18 mouse cellular contexts compared by ENCODE assay signal in genomic region chr17:27293586-27294207, GRCm38 (mm10).
DNase-seq lines count a peak whose midpoint lies in the region; ATAC-seq and TF ChIP-seq lines count a peak whose summit lies in the region.
"Had no signal": no experiment of that assay in that cellular context is flagged by ENCODE, and none has a peak within 500 bp of the region (broad histone marks: within the 10 kb centered on the region; RNA-seq: fewer than 3 reads in every experiment).

No protein-coding gene starts in this region.

- H3K27me3 ChIP-seq in hindbrain, embryonic 10.5 days (ENCODE audit: insufficient read depth, poor library complexity, severe bottlenecking), result no peaks in the 10 kb centered on the region
- H3K27me3 ChIP-seq in hindbrain, embryonic 16.5 days (replicated peaks; ENCODE audit: control insufficient read depth, insufficient read depth, low read length), result no peaks in the 10 kb centered on the region; the same call in 1 of the 2 replicates
- H3K27me3 ChIP-seq in midbrain, embryonic 11.5 days (ENCODE audit: control insufficient read depth, insufficient read depth, low read length), result no peaks in the 10 kb centered on the region
- H3K27me3 ChIP-seq in midbrain, embryonic 13.5 days, result no peaks in the 10 kb centered on the region
- peaks cover 19% of the 10 kb centered on the region; the same call in 1 of the 2 replicates for H3K27me3 ChIP-seq in E14TG2a.4 (ENCODE audit: insufficient read depth, low read length)
- H3K27me3 ChIP-seq in G1E (ENCODE audit: insufficient read depth, low read length), result no peaks in the 10 kb centered on the region; the same call in 1 of the 2 replicates
- H3K27me3 ChIP-seq: neural tube, embryonic 12.5 days had no signal

- no peak for TF ChIP-seq POLR2A in lung, adult 2 months (IDR thresholded peaks at IDR 0.05; ENCODE audit: borderline replicate concordance, extremely low read depth, low read depth, low read length)

- ATAC-seq in hindbrain, embryonic 16.5 days, result no peak
- ATAC-seq in midbrain, embryonic 11.5 days (ENCODE audit: low FRiP score), result no peak
- no peak for ATAC-seq in midbrain, embryonic 13.5 days
- ATAC-seq in G1E (ENCODE audit: extremely low read depth, insufficient number of reproducible peaks, low FRiP score, poor library complexity, severe bottlenecking), result no peak
- ATAC-seq: CD4-positive, CD25-positive, alpha-beta regulatory T cell, adult 4 months; forebrain, embryonic 14.5 days; intestine, embryonic 16.5 days; lung, postnatal 0 days had no signal

- peaks cover 19% of the 10 kb centered on the region for H3K9me3 ChIP-seq in hindbrain, embryonic 10.5 days
- H3K9me3 ChIP-seq in hindbrain, embryonic 16.5 days (ENCODE audit: control insufficient read depth, low read length), result peaks cover 8% of the 10 kb centered on the region
- H3K9me3 ChIP-seq in midbrain, embryonic 11.5 days (ENCODE audit: control insufficient read depth, low read length), result peaks cover 3% of the 10 kb centered on the region; the same call in 1 of the 2 replicates
- peaks cover 8% of the 10 kb centered on the region for H3K9me3 ChIP-seq in midbrain, embryonic 13.5 days
- peaks cover 96% of the 10 kb centered on the region for H3K9me3 ChIP-seq in E14TG2a.4 (ENCODE audit: low read length)
- peaks cover 87% of the 10 kb centered on the region for H3K9me3 ChIP-seq in G1E (replicated peaks)

- H3K36me3 ChIP-seq in hindbrain, embryonic 10.5 days, result no peaks in the 10 kb centered on the region
- no peaks in the 10 kb centered on the region for H3K36me3 ChIP-seq in hindbrain, embryonic 16.5 days (ENCODE audit: control insufficient read depth, insufficient read depth, low read length)
- no peaks in the 10 kb centered on the region; the same call in 1 of the 2 replicates for H3K36me3 ChIP-seq in midbrain, embryonic 11.5 days (ENCODE audit: control insufficient read depth, insufficient read depth, low read length)
- no peaks in the 10 kb centered on the region for H3K36me3 ChIP-seq in midbrain, embryonic 13.5 days
- H3K36me3 ChIP-seq in E14TG2a.4 (ENCODE audit: insufficient read depth, low read length) (0 out of 2 replicates have a peak, but pooled peaks cover 3% of the 10 kb centered on the region), G1E (replicated peaks) (no peaks in the 10 kb centered on the region)
- H3K36me3 ChIP-seq: hindbrain, embryonic 13.5 days; neural tube, embryonic 12.5 days had no signal

- H3K27ac ChIP-seq in hindbrain, embryonic 10.5 days, result peak overlapping the region; percentile 8; the same call in 1 of the 2 replicates
- H3K27ac ChIP-seq in hindbrain, embryonic 16.5 days (ENCODE audit: low read depth, low read length), result no peak overlapping the region
- H3K27ac ChIP-seq in midbrain, embryonic 11.5 days (ENCODE audit: low read depth, low read length), result no peak overlapping the region
- H3K27ac ChIP-seq in midbrain, embryonic 13.5 days, result no peak overlapping the region
- H3K27ac ChIP-seq: heart, adult 2 months; hindbrain, embryonic 13.5 days; liver, embryonic 14.5 days; neural tube, embryonic 12.5 days had no signal

- no peak overlapping the region for H3K4me3 ChIP-seq in hindbrain, embryonic 10.5 days
- H3K4me3 ChIP-seq in hindbrain, embryonic 16.5 days (ENCODE audit: low read length), result no peak overlapping the region
- H3K4me3 ChIP-seq in midbrain, embryonic 11.5 days (ENCODE audit: low read depth, low read length), result no peak overlapping the region
- no peak overlapping the region for H3K4me3 ChIP-seq in midbrain, embryonic 13.5 days (replicated peaks)
- H3K4me3 ChIP-seq in E14TG2a.4 (replicated peaks; ENCODE audit: low read length), result peak overlapping the region; percentile 11; the same call in 1 of the 2 replicates
- H3K4me3 ChIP-seq in G1E (ENCODE audit: low read depth, low read length), result peak overlapping the region; percentile 1; the same call in 1 of the 2 replicates
- H3K4me3 ChIP-seq in lung, adult 2 months (replicated peaks; ENCODE audit: extremely low read depth, low read depth, low read length), result no peak overlapping the region
- H3K4me3 ChIP-seq: erythroblast, embryonic 14.5 days; heart, adult 2 months; hindbrain, embryonic 13.5 days; neural tube, embryonic 12.5 days had no signal

- peaks cover 4% of the 10 kb centered on the region; the same call in 1 of the 2 replicates for H3K4me1 ChIP-seq in hindbrain, embryonic 10.5 days (replicated peaks)
- H3K4me1 ChIP-seq in hindbrain, embryonic 16.5 days (ENCODE audit: control insufficient read depth, insufficient read depth, low read depth, low read length), result no peaks in the 10 kb centered on the region
- H3K4me1 ChIP-seq in midbrain, embryonic 11.5 days (ENCODE audit: control insufficient read depth, insufficient read depth, low read length), result no peaks in the 10 kb centered on the region
- H3K4me1 ChIP-seq in midbrain, embryonic 13.5 days (replicated peaks), result no peaks in the 10 kb centered on the region
- H3K4me1 ChIP-seq in E14TG2a.4 (replicated peaks; ENCODE audit: low read depth, low read length) (no peaks in the 10 kb centered on the region), G1E (ENCODE audit: insufficient read depth, low read depth, low read length) (no peaks in the 10 kb centered on the region)
- no peaks in the 10 kb centered on the region for H3K4me1 ChIP-seq in lung, adult 2 months (ENCODE audit: control insufficient read depth, insufficient read depth, low read length)

- WGBS in hindbrain, embryonic 10.5 days, result 87% methylated on average over 14 of the region's 14 CpGs
- 70% methylated on average over 14 of the region's 14 CpGs for WGBS in hindbrain, embryonic 16.5 days
- 80% methylated on average over 14 of the region's 14 CpGs for WGBS in midbrain, embryonic 11.5 days
- WGBS in midbrain, embryonic 13.5 days, result 80% methylated on average over 14 of the region's 14 CpGs
- WGBS in lung, adult 2 months, result 77% methylated on average over 14 of the region's 14 CpGs

- TF ChIP-seq CTCF in E14TG2a.4 (conservative IDR thresholded peaks at IDR 0.05; ENCODE audit: low read length) (no peak), G1E (IDR thresholded peaks at IDR 0.05; ENCODE audit: low read depth, low read length) (no peak)
- no peak for TF ChIP-seq CTCF in lung, adult 2 months (IDR thresholded peaks at IDR 0.05; ENCODE audit: insufficient read depth, low read length)

- no peak overlapping the region for H3K4me2 ChIP-seq in hindbrain, embryonic 16.5 days (ENCODE audit: low read length)
- H3K4me2 ChIP-seq in midbrain, embryonic 11.5 days, result no peak overlapping the region
- H3K4me2 ChIP-seq in midbrain, embryonic 13.5 days (replicated peaks), result no peak overlapping the region
- H3K4me2 ChIP-seq: hindbrain, embryonic 13.5 days; neural tube, embryonic 12.5 days had no signal

- no peak overlapping the region for H3K9ac ChIP-seq in hindbrain, embryonic 16.5 days (ENCODE audit: low read depth, low read length)
- no peak overlapping the region for H3K9ac ChIP-seq in midbrain, embryonic 11.5 days (ENCODE audit: low read length)
- H3K9ac ChIP-seq in midbrain, embryonic 13.5 days (replicated peaks), result no peak overlapping the region
- H3K9ac ChIP-seq: hindbrain, embryonic 13.5 days; liver, embryonic 14.5 days; neural tube, embryonic 12.5 days had no signal

- no peak for DNase-seq in hindbrain, embryonic 10.5 days (ENCODE audit: low spot score)
- peak; percentile 62 for DNase-seq in midbrain, embryonic 11.5 days (ENCODE audit: low spot score, missing footprints)
- no peak for DNase-seq in G1E (ENCODE audit: low spot score)
- no peak for DNase-seq in lung, adult 2 months
- DNase-seq: cerebellum, adult 11-12 months; right cerebral cortex, postnatal 25 days had no signal

Comparison
In these comparisons a context has a peak if more than half of its experiments do, and no peak if none do; other contexts are left out.
1. H3K4me3 ChIP-seq: peak in E14TG2a.4 (single experiment) and G1E (single experiment); none in hindbrain, embryonic 10.5 days (single experiment), hindbrain, embryonic 16.5 days (single experiment), midbrain, embryonic 11.5 days (single experiment), midbrain, embryonic 13.5 days (single experiment) and lung, adult 2 months (single experiment).